Mouse (Mus musculus): Measurements from ENCODE around the gene Msh6. TPM values are rescaled to one million over a fixed set of nuclear protein-coding genes. Genes with fewer than 3 reads are reported as not detected.
A peak's percentile ranks its signal among the peaks of the same experiment; 100 is the strongest.
"Not testable (repeated sequence)": the region's sequence is repeated elsewhere in the genome, so short reads cannot be mapped to it uniquely, and the experiment has no call there.

Gene Msh6
- 10 to 100 TPM; 12.6 to 14.0 TPM for total RNA-seq (2021)
- long read RNA-seq, experiment 1, full-length matches to known transcripts, result 14 of 16 reads
- long read RNA-seq, experiment 1, partial matches to known transcripts, result 0 of 16 reads
- long read RNA-seq, experiment 1, other reads (novel, unspliced or antisense), result 2 of 16 reads
- long read RNA-seq, experiment 2, full-length matches to known transcripts, result 38 of 45 reads
- long read RNA-seq, experiment 2, partial matches to known transcripts, result 6 of 45 reads
- long read RNA-seq, experiment 2, other reads (novel, unspliced or antisense), result 1 of 45 reads

DNA sequence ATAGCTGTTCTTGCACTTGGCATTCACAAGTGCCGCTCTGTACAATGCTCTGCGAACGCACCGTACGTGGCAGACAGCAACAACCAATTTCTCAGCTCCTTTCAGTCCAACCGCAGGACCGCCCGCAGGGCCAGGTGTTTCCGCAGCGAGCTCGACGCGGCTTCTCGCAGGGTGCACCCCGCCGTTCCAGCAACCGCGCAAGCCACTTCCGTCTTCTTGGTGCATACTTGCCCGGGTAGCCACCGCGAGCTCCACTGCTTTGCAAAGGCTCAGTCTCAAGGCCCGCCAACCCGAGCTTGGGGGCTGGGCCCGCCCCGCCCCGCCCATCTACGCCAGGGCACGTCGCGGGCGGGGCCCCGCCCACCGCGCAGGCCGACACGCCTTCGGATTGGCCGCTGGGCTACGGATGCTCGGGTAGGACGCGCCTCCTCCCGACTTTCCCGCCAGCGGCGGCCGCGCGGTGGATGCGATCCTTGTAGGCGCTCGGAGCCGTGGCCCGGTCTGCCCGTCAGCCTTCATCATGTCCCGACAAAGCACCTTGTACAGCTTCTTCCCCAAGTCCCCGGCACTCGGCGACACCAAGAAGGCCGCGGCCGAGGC, at the start of gene Msh6:
Gene Msh6 (plus strand): TSS at position 434 of the 600 bp plus-strand sequence.
- peak; percentile 82 to 86 for DNase-seq (ENCODE audit: low spot score in 2 of 2)

DNA sequence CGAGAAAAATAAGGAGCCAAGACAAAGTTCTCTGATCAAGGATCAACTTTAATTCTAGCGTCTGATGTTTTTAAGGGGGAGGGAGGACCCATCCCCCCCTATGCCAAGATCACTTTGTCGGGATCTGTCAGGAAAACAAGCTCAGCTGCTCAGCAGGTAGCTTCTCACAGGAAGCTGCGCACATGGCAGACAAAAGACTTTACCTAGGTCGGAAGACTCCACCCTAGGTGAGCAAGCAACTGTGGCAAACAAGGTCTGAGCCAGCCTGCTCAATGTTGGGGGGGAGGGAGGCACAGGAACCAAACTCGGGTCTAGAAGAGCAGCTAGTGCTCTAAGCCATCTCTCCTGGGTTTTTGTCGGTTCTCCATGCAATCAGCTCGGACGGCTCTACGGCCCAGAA, 40.5 kb upstream of the Msh6 start:
- DNase-seq (ENCODE audit: low spot score in 2 of 2), result no peak

DNA sequence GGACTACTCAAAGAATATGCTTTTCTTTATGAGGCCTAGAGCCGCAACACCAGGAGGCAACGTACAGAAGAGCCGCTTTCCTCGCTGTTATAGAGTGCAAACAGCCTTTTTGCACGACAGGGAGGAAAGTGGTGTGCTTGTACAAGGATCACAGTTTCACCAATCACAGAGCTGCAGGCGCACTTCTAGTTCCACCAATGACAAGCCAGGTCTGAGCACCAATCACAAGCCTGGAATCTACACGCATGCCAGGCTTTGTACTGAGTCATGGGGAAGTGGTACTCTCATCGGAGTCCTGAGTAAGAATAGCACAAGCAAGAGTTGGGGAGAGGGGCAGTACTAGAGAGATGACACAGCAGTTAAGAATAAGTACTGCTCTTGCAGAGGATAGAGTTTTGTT, 40.1 kb upstream of the Msh6 start:
- no peak for DNase-seq (ENCODE audit: low spot score in 2 of 2)

DNA sequence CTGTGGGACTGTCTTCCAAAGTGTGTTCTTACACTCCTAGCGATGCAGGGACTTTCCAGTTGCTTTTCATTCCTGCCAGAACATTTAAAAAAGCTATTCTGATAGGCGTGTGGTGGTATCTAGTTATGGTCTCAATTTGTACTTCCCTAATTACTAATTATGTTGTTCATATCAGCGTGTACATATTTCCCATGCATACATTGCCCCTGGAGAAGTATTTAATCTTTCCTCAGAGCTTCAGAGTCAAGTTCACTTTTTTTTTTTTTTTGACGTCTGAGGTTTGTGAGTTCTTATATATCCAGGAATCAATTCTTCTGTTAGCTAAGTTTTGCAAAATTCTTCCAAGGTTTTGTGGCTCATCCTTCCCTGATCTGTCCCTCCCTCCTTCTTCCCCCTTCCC, 38.7 kb upstream of the Msh6 start:
- DNase-seq (ENCODE audit: low spot score in 2 of 2), result no peak

DNA sequence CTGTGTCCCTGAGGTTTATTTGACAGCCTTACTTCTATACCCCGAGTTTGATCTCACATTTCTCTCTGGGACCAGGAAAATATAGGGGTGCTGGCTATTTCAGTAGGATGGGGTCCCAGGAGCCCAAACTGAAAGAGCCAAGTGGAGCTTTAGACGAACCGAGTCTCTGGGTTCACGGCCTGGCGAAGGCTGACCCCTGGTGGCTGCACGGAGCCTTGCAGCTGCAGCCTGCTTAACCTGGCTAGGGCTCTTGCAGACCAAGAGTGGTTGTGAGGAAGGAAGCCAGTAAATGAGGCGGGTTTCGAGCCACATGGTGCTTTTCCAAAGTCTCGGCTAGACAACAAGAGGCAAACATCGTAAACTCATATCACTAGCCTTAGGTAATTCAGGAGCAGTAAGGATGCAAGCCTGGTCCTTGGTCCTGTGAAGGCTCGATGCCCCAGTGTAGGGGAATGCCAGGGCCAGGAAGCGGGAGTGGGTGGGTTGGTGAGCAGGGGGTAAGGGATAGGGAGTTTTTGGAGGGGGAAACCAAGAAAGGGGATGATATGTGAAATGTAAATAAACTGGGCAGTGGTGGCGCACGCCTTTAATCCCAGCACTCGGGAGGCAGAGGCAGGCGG, 25.8 kb upstream of the Msh6 start:
- DNase-seq (ENCODE audit: low spot score in 2 of 2), result peak; percentile 79 to 80

DNA sequence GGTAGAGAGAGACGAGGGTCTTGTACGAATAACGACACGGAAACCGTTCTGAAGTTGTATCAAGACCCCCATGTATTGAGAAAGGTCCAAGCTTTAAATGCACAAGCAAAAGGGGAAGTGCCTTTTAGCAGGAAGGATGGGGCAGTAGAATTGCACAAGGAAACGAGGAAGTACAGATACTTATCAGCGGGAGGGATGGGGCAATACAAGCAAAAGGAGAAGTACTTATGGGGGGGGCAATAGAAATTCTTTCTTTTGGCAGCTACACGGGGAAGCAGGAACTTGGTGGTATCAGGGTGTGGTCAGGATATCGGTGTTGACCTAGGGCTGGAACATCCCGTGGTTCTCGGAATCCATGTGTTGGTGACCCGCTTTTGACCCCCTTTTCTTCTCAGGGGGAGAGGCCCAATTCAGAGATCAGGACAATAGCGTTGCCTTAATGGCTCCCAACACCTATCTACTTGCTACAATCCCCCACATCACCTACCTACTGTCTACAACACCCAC, 20.2 kb upstream of the Msh6 start:
- DNase-seq (ENCODE audit: low spot score in 2 of 2), result not testable (repeated sequence)

DNA sequence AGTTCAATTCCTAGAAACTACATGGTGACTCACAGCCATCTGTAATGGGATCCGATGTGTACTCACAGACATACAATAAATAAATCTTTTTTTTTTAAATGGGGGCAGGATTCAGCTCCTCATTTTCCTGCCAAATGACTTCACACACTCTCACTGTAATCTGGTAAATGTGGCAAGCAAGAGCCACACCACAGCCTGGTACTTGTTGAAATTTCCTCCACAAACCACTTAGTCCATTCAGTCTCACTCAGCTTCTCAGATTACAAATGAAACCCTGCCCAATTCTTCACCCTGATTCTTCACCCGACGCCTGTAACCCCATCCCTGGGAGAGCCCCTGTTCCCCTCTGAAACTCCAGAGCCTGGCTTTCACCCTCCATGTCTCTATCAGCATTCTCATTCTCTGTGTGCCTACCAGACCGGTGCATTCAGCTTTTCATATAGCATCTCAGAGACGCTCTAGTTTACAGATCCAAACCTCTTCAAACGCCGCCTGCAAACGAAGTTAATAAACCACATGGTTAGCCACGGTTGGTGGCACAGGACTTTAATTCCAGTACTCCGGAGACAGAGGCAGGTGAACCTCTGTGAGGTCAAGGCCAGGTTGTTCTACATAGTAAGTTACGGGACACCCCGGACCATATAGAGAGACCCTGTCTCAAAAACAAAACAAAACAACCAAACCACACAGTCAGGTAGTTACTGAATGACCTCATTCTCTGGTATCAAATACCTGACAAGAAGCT, 17.6 kb upstream of the Msh6 start:
- no peak for DNase-seq (ENCODE audit: low spot score in 2 of 2)

DNA sequence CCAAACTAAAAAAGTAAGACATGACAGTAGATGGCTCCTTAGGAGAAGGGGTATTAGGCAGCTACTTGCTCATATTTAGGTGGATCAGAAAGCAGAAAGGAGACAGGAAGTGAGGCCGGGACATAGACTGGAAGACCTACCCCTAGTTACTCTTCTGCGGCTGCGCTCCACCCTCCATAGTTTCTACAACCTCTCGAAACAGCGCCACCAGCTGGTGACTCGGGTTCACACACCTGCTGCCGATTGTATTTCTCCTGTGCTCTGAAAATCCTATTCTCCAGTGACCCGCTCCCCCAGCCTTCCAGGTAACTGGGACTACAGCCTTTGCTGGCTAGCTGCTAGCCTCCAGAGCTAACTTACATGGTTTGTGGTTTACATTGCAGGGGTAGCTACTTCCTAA, 16.6 kb upstream of the Msh6 start:
- DNase-seq (ENCODE audit: low spot score in 2 of 2), result no peak

DNA sequence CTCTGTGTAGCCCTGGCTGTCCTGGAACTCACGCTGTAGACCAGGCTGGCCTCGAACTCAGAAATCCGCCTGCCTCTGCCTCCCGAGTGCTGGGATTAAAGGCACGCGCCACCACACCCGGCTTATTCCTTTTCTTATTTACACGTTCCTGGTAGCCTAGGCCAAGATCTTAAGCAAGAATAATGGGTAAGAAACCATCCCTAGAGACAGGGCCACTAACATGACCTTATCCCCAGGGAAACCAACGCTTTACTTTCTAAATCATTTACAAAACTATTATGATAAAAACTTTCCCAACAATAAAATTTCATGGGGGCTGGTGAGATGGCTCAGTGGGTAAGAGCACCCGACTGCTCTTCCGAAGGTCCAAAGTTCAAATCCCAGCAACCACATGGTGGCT, 15.5 kb upstream of the Msh6 start:
- not testable (repeated sequence) for DNase-seq (ENCODE audit: low spot score in 2 of 2)

DNA sequence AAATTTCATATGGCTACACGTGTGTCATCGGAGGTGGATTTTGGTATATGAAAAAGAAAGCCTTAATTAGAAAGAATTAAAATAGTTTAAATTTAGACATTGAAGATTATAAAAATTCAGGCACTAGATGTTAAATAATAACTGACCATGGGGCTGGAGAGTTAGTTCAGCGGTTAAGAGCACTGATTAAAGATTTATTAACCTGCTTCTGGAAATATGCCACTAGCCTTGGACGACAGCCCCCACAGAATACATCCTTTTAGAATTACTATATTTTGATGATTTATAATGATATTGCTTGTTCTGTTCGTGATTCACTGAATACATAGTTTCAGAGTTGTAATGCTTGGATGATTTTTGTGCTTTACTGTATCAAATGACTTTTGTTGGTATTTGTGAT, 14.9 kb upstream of the Msh6 start:
- DNase-seq (ENCODE audit: low spot score in 2 of 2), result not testable (repeated sequence)

DNA sequence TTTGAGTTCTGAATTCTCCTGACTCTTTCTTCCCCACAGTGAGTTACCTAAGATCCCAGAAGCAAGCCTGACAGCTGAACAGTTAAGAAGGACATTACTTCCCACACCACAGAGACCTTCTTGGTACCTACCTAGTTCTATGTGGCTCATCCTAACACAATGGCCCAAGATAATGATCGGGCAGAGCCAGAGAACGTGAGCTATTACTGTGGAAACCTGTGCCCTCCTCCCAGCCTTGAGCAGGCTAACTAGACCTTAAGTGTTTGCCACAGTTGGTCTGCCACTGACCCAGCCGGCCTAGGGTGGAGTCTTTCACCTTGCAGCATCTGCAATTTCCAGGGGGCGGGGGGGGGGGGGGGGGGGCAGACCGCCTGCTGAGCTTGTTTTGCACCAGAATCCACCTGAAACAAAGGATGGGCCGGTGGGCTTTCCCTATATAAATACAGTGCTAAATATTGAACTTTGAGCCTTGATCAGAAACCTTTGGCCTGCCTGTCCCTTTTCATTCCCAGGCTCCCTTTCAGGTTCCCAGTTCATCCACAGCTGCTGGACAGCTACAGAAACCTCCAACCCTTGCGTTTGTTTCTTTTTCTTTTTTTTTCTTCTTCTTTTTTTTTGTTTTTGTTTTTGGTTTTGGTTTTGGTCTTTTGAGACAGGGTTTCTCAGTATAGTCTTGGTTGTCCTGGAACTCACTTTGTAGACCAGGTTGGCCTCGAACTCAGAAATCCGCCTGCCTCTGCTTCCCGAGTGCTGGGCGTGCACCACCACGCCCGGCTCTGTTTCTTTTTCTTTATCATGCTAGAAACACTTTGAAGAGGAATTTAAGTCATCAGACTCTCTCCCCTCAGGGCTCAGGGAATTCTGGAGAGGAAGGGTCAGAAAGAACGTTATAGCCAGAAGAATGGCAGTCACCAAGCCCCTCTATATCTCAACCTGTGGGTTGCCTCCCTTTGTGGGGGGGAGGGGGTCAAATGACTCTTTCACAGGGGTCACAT, 11.5 kb upstream of the Msh6 start:
- DNase-seq (ENCODE audit: low spot score in 2 of 2), result no peak

DNA sequence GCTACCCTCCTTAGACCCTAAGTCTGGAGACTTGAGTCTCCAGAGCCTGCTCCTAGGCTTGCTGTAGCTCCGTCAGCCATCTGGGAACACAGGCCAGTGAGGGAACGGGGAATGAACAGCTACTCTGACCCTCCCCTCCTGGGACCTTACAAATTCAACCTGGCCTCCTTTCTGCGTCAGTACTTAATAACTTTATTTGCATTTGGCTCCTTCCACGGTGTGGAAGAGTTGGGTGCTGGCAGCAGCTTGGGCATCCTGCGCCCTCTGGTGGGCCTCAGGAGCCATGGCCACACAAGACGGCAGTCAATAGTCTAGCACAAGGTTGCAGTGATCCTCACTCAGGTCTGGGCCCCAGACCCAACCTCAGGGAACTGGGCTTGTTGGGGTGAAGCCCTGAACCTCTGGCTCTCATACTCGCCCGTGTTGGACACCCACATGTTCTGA, 6.4 kb upstream of the Msh6 start:
- not testable (repeated sequence) for DNase-seq (ENCODE audit: low spot score in 2 of 2)

DNA sequence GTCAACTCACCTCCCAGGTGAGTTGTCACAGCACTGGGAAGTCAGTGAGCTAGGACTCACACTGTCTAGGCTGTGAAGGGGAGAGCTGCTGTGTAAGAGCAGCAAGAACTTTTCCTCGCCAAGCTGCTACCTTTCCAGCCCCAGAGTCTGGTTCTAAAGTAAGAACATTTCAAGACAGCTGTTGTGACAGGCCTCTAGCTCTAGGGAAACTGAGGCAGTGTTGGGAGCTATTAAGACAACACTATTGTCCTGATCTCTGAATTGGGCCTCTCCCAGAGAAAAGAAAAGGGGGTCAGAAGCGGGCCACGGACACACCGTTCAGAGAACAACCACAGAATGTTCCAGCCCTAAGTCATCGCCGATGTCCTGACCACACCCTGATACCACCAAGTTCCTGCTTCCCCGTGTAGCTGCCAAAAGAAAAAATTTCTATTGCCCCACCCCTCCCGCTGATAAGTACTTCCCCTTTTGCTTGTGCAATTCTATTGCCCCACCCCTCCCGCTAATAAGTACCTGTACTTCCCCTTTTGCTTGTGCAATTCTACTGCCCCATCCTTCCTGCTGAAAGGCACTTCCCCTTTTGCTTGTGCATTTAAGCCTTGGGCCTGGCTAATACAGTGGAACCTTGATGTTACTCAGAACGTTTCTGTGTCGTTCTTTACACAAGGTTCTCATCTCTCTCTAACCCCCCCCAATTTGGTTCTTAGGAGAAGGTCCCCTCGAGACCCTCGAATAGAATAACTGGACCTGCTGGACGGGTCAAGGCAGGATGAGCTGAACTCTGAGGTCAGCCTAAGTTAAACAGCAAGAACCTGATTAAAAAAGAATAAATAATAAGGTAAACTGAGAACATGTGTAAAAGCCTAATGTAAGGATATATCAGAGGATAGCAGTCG, 2.9 kb upstream of the Msh6 start:
- DNase-seq (ENCODE audit: low spot score in 2 of 2), result not testable (repeated sequence)

DNA sequence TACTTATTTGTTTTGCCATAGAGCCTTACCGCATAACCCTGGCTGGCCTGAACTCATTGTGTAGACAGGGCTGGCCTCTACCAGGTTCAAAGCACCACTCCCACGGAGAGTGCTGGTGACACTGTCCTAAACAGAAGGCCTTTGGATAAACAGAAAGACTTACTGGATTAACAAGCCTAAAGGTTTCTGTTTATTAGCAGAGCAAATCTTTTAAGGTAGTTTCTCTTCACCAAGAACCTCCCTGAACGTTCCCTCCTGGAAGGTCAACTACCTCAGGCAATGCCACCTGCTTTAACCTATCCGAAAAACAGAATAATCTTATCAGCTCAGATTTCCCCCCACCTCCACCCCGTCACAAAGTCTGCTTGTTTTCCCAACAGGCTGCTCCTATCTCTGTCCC, 2.0 kb upstream of the Msh6 start:
- DNase-seq (ENCODE audit: low spot score in 2 of 2), result no peak

DNA sequence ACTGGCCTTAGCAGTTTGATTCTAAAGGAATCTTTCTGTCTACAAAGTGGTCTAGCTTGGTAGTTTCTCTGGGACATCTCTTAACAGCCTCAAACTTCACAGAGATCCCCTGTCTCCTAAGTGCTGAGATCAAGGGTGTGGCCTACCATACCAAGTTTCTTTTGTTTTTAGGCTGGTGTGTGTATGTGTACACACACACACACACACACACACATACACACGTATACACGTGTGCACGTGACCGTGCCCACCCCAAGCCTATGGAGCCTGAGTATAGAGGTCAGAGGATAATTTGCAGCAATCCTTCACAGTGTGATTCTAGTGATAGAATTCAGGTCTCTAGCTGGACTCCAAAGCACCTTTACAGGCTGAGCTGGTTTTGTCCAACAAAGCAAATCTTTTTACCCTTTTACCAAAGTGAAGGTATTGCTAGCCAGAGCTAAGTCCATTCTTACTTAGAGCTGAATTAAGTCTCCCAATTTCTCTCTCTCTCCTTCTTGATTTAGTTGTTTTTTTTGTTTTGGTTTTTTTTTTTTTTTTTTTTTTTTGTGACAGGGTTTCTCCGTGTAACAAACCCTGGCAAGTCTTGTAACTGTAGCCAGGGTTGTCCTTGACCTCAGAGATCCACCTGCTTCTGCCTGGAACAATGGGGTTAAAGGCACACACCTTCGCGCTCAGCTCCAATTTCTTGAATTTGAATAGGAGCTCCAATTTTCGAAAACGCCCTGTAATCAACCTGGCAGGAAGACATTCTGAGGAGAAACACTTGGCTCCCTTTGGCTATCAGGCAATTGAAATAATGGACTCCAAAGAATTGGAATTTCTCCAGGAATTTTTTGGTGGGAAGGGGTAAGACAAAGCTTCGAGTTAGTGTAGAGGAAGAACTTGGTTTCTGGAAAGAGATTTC, 1.3 kb upstream of the Msh6 start:
- DNase-seq (ENCODE audit: low spot score in 2 of 2), result no peak

DNA sequence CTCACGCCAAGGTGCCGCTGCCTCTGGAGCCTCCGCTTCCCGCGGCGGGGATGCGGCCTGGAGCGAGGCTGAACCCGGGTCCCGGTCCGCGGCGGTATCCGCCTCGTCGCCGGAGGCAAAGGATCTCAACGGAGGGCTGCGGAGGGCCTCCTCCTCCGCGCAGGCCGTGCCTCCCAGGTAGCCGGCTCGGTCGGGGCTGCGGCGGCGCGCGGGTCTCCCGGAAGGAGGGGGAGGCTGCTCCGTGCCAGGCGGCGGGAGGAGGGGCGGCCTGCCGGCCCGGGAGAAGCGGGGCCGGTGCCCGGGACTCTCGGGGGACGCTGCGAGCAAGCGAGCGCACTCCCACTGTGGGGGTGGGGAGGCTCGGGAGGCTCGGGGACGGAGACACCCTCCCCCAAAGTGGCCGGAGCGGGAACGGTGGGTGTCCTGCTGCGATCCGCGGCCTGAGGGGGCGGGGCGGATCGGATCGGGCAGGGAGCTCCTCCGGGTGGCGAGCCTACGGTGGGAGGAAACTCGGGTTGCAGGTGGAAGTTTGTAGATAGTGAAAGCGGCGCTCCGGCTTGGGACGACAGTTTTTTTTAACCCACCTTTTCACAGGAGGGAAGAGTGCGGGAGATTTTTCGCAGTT, 479 bp downstream of the Msh6 start:
- DNase-seq (ENCODE audit: low spot score in 2 of 2), result peak in 1 of 2 experiments; percentile 64

DNA sequence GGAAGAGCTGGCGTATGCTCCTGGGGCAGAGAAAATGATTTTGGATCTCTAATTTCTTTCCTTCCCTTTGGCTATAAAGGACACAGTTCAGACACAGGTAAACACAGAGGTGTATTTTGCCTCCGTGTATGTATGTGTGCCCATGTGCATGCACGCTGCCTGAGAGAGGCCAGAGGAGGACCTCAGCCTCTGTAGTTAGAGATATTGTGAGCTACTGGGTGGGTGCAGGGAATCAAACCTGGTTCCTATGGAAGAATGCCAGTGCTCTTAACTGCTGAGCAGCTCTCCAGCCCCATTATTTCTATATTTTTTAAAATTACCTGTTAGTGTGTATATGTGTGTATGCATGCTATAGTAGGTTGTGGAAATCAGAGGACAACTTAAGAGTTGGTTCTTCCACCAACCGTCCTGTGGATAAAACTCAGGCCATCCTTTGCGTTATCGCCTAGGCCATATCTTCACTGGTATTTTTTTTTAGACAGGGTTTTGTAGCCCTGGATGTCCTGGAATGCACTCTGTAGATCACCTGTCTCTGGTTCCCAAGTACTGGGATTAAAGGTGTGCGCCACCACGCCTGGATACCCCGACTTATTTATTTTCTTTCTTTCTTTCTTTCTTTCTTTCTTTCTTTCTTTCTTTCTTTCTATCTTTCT, 1.4 kb downstream of the Msh6 start:
- no peak for DNase-seq (ENCODE audit: low spot score in 2 of 2)

Data from adrenal gland, adult 18-20 months (tissue).